Mouse (Mus musculus): ENCODE measurements around the gene H2-M10.6.

DNA sequence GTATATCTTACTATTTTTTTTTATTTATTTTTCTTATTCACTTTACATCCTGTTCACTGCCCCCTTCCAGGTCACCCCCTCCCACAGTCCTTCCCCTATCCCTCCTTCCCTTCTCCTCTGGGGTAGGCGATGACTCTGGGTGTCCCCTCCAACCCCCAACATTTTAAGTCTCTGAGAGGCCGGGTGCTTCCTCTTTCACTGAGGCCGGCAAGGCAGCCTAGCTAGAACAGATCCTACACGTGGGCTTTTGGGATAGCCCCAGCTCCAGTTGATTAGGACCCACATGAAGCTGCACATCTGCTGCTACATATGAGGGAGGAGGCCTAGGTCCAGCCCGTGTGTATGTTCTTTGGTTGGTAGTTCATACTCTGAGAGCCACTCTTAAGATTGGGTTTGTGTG lies 27.0 kb downstream of the H2-M10.6 start:
- TF ChIP-seq CTCF (IDR thresholded peaks at IDR 0.05; ENCODE audit: low read depth) = no peak
- no peak for TF ChIP-seq EP300 (optimal IDR thresholded peaks at IDR 0.05)

All from stomach, postnatal 0 days (tissue).